Mouse (Mus musculus) intestine, postnatal 0 days (tissue): ENCODE data around the gene Slc9a4. TPM values are rescaled to one million over a fixed set of nuclear protein-coding genes. Genes with fewer than 3 reads are reported as not detected.

Experiments used
- ATAC-seq: fragments of 200-750 bp; cut with Nextera tagmentation; 2 replicates; pipeline ENCODE4 v1.8.0; 2017; ENCODE audit warnings: mild to moderate bottlenecking, moderate TSS enrichment, moderate library complexity
- H3K27ac ChIP-seq: fragments of 300-500 bp; sonication (generic); 2 replicates; pipeline ENCODE4 v1.5.1; 2014; ENCODE audit warnings: mild to moderate bottlenecking, low read depth, low read length, moderate library complexity
- H3K27me3 ChIP-seq: fragments of 300-500 bp; sonication (generic); replicated peaks from 2 replicates; pipeline ENCODE4 v1.6.1; 2014; ENCODE audit warnings: low read length, mixed read lengths; ENCODE audit not compliant: control insufficient read depth, insufficient read depth
- H3K36me3 ChIP-seq: fragments of 300-500 bp; sonication (generic); 2 replicates; pipeline ENCODE4 v1.6.1; 2014; ENCODE audit warnings: mild to moderate bottlenecking, moderate library complexity; ENCODE audit not compliant: control insufficient read depth, insufficient read depth
- H3K4me1 ChIP-seq: fragments of 300-500 bp; sonication (generic); replicated peaks from 2 replicates; pipeline ENCODE4 v1.6.1; 2014; ENCODE audit warnings: antibody characterized with exemption, low read length, mixed read lengths; ENCODE audit not compliant: control insufficient read depth, insufficient read depth
- H3K4me2 ChIP-seq: fragments of 300-500 bp; sonication (generic); replicated peaks from 2 replicates; pipeline ENCODE4 v1.6.1; 2014; ENCODE audit warnings: low read depth, mild to moderate bottlenecking, moderate library complexity
- H3K4me3 ChIP-seq: fragments of 300-500 bp; sonication (generic); 2 replicates; pipeline ENCODE4 v1.5.1; 2014; ENCODE audit warnings: low read depth, low read length
- H3K9ac ChIP-seq: fragments of 300-500 bp; sonication (generic); 2 replicates; pipeline ENCODE4 v1.6.1; 2014; ENCODE audit warnings: mild to moderate bottlenecking, low read depth, low read length
- H3K9me3 ChIP-seq: fragments of 300-500 bp; sonication (generic); 2 replicates; pipeline ENCODE4 v1.6.1; 2016; ENCODE audit warnings: mixed run types; ENCODE audit not compliant: control insufficient read depth
- CTCF ChIP-seq: sonication (generic); IDR thresholded peaks from 2 replicates; pipeline ENCODE4 v1.5.1; 2016; ENCODE audit warnings: low read depth, mild to moderate bottlenecking, control low read depth, antibody characterized with exemption, moderate library complexity
- WGBS: fragments of 180-500 bp; shearing (Covaris S2); extraction: QIAGEN DNeasy Blood & Tissue Kit; methylation state at CpG from one replicate; pipeline ENCODE4 v1.1.7; 2014; 5-methylcytosine and 5-hydroxymethylcytosine counted together
- polyA plus RNA-seq: library from polyadenylated mRNA; unstranded; fragments of >200 nt; fragmentation: Nextera tagmentation; extraction: Ambion mirVana; gene quantifications from 2 replicates; pipeline ENCODE4 v1.2.1, GENCODE M21; 2015

Gene Slc9a4
- polyA plus RNA-seq, 1 experiment from 2014 or later: 0.20 TPM

DNA sequence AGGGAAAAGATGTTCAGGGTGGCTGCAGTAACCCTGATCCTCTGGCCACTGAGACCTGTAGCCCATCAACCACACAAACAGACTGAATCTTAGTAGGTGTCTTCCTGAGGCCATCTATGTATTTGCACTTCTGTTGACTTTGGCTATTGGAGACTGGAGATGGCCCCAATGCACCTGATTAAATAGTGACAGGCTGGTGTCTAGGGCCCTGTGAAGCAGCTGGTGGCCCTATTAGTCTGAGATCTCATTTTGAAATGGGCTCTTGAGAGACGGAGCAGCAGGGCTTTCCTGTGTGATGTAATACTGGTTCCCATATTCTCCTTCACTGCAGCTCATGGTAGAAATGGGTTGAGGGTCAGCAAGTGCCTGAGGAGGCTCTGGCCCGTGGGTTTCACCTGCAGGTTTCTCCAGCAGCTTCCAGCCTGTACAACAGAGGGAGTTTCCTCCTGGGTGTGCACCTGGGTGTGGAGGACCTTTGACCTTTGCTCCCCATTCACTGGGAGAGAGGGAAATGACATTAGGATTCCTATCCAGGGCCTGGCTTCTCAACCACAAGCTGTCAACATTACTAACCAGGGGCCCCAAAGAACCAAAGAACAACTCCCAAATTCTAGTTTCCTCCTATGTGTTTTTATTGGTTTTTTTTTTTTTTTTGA is 52.7 kb downstream of the Slc9a4 start:
- H3K4me1 ChIP-seq: peaks cover 10% of the 10 kb centered on the region; the same call in 1 of the 2 replicates
- ATAC-seq: peak; percentile 95
- no peaks in the 10 kb centered on the region for H3K27me3 ChIP-seq
- peak overlapping the region; percentile 70; the same call in 1 of the 2 replicates for H3K27ac ChIP-seq
- TF ChIP-seq CTCF: peak; percentile 35; the same call in 1 of the 2 replicates
- H3K9me3 ChIP-seq: no peaks in the 10 kb centered on the region
- H3K9ac ChIP-seq: no peak overlapping the region
- 16% methylated on average over 2 of the region's 2 CpGs for WGBS
- H3K4me2 ChIP-seq: peak overlapping the region; percentile 37
- no peak overlapping the region for H3K4me3 ChIP-seq
- H3K36me3 ChIP-seq: no peaks in the 10 kb centered on the region

GRCm38 (mm10) chr1:40634608-40635007 is 54.7 kb downstream of the Slc9a4 start:
- H3K9ac ChIP-seq: no peak overlapping the region
- H3K4me2 ChIP-seq: no peak overlapping the region
- H3K4me3 ChIP-seq: no peak overlapping the region
- WGBS: 74% methylated on average over 4 of the region's 4 CpGs
- no peak overlapping the region for H3K27ac ChIP-seq
- no peak for ATAC-seq
- H3K9me3 ChIP-seq: no peaks in the 10 kb centered on the region
- H3K27me3 ChIP-seq: no peaks in the 10 kb centered on the region
- H3K36me3 ChIP-seq: no peaks in the 10 kb centered on the region
- peaks cover 10% of the 10 kb centered on the region; the same call in 1 of the 2 replicates for H3K4me1 ChIP-seq
- TF ChIP-seq CTCF: no peak

DNA sequence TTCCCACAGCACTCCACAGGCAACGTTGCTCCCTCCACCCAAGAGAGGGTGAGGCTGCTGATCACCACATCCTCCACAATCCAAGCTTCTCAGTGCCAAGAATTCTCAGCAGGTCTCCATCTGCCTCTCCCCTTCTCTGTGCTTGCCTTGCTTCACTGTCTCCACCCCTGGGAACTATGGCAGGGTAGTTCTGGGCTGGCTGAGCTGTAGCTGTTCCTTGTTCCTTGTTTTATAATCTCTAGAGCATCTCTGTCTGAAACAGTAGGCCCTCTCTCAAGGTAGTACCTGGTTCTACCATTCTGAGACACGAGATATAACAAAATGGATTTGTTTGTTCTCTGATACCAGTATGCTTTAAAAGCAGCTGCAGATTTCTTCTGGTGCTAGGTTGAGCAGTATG is 68.4 kb downstream of the Slc9a4 start:
- no peak overlapping the region for H3K9ac ChIP-seq
- H3K27me3 ChIP-seq: no peaks in the 10 kb centered on the region
- TF ChIP-seq CTCF: no peak
- no peak overlapping the region for H3K27ac ChIP-seq
- no peak for ATAC-seq
- no peaks in the 10 kb centered on the region for H3K9me3 ChIP-seq
- WGBS: 52% methylated on average over 2 of the region's 2 CpGs
- H3K36me3 ChIP-seq: no peaks in the 10 kb centered on the region
- no peak overlapping the region for H3K4me3 ChIP-seq
- no peaks in the 10 kb centered on the region for H3K4me1 ChIP-seq
- no peak overlapping the region for H3K4me2 ChIP-seq

GRCm38 (mm10) chr1:40650803-40651497 is 71.1 kb downstream of the Slc9a4 start:
- no peak for TF ChIP-seq CTCF
- Histone ChIP-seq H3K9me3 (no peaks in the 10 kb centered on the region), H3K27ac (no peak overlapping the region), H3K9ac (no peak overlapping the region), H3K4me1 (no peaks in the 10 kb centered on the region), H3K27me3 (no peaks in the 10 kb centered on the region), H3K4me2 (no peak overlapping the region), H3K36me3 (no peaks in the 10 kb centered on the region), H3K4me3 (no peak overlapping the region)
- no peak for ATAC-seq
- WGBS: 29% methylated on average over 6 of the region's 6 CpGs

- Histone ChIP-seq H3K9me3 (no peaks in the 10 kb centered on the region), H3K27me3 (no peaks in the 10 kb centered on the region), H3K4me3 (no peak overlapping the region), H3K4me1 (no peaks in the 10 kb centered on the region), H3K4me2 (no peak overlapping the region; the same call in 1 of the 2 replicates), H3K9ac (no peak overlapping the region), H3K27ac (no peak overlapping the region; the same call in 1 of the 2 replicates), H3K36me3 (no peaks in the 10 kb centered on the region)
- TF ChIP-seq CTCF: no peak
- peak; percentile 62 for ATAC-seq
- WGBS: 30% methylated on average over 4 of the region's 4 CpGs
Observed at GRCm38 (mm10) chr1:40657035-40657434, 77.2 kb downstream of the Slc9a4 start.

- H3K27me3 ChIP-seq: no peaks in the 10 kb centered on the region
- H3K9me3 ChIP-seq: no peaks in the 10 kb centered on the region
- ATAC-seq: peak; percentile 62
- no peaks in the 10 kb centered on the region for H3K36me3 ChIP-seq
- no peak overlapping the region for H3K4me2 ChIP-seq
- TF ChIP-seq CTCF: peak; percentile 89
- no peak overlapping the region for H3K27ac ChIP-seq
- H3K4me3 ChIP-seq: no peak overlapping the region
- 39% methylated on average over 8 of the region's 8 CpGs for WGBS
- H3K4me1 ChIP-seq: no peaks in the 10 kb centered on the region
- no peak overlapping the region for H3K9ac ChIP-seq
Observed at GRCm38 (mm10) chr1:40657978-40658496, 78.2 kb downstream of the Slc9a4 start.
